Mouse (Mus musculus) cortical plate, adult 2 months (tissue): ENCODE measurements around the gene Tlr8. TPM values are rescaled to one million over a fixed set of nuclear protein-coding genes. Genes with fewer than 3 reads are reported as not detected.

Source experiments
- H3K27ac ChIP-seq: fragments of 200-500 bp; 2 replicates; pipeline ENCODE4 v1.5.1; 2012; ENCODE audit warnings: low read length, control low read depth, inconsistent platforms; ENCODE audit not compliant: insufficient read depth
- H3K4me1 ChIP-seq: fragments of 200-500 bp; 2 replicates; pipeline ENCODE4 v1.6.1; 2011; ENCODE audit warnings: low read length; ENCODE audit not compliant: control insufficient read depth, insufficient read depth
- H3K4me3 ChIP-seq: fragments of 200-500 bp; 2 replicates; pipeline ENCODE4 v1.5.1; 2011; ENCODE audit warnings: mild to moderate bottlenecking, low read length, control low read depth; ENCODE audit not compliant: insufficient read depth
- CTCF ChIP-seq: fragments of 200-500 bp; IDR thresholded peaks from 2 replicates; pipeline ENCODE4 v1.5.1; 2011; ENCODE audit warnings: mild to moderate bottlenecking, control low read depth, low read length; ENCODE audit not compliant: insufficient read depth; ENCODE audit errors: extremely low read depth
- POLR2A ChIP-seq: fragments of 200-500 bp; IDR thresholded peaks from 2 replicates; pipeline ENCODE4 v1.6.1; 2011; ENCODE audit warnings: mild to moderate bottlenecking, low read length, control low read depth; ENCODE audit not compliant: insufficient read depth; ENCODE audit errors: extremely low read depth
- polyA plus RNA-seq: library from polyadenylated mRNA; depleted of rRNA; stranded (reverse); fragments of >200 nt; gene quantifications from 2 replicates; pipeline ENCODE4 v1.2.3, GENCODE M21; 2012; rRNA removed

Tlr8 gene
- polyA plus RNA-seq, 1 experiment: 0.08 TPM

DNA sequence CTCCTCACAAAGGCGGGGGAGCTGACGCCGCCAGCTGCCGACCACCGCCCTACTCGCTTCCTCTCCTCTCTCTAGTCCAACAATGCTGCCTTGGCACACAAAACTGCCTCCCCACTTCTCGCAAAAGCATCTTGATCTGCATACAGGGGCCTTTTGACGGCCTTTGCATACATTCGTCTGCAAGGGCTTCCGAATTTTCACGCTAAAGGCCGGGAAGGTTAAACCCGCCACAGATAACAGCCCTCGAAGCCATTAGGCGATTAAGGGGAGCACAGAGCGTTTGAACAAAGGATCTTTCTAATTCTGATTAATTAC is 55.7 kb downstream of the Tlr8 start:
- no peaks in the 10 kb centered on the region; the same call in 1 of the 2 replicates for H3K4me1 ChIP-seq
- TF ChIP-seq CTCF (no peak), POLR2A (no peak)
- peak overlapping the region; percentile 78 for H3K4me3 ChIP-seq
- peak overlapping the region; percentile 98 for H3K27ac ChIP-seq

GRCm38 (mm10) chrX:167207741-167208505 is 56.2 kb downstream of the Tlr8 start:
- TF ChIP-seq POLR2A: no peak
- TF ChIP-seq CTCF: no peak
- peak overlapping the region; percentile 98 for H3K27ac ChIP-seq

DNA sequence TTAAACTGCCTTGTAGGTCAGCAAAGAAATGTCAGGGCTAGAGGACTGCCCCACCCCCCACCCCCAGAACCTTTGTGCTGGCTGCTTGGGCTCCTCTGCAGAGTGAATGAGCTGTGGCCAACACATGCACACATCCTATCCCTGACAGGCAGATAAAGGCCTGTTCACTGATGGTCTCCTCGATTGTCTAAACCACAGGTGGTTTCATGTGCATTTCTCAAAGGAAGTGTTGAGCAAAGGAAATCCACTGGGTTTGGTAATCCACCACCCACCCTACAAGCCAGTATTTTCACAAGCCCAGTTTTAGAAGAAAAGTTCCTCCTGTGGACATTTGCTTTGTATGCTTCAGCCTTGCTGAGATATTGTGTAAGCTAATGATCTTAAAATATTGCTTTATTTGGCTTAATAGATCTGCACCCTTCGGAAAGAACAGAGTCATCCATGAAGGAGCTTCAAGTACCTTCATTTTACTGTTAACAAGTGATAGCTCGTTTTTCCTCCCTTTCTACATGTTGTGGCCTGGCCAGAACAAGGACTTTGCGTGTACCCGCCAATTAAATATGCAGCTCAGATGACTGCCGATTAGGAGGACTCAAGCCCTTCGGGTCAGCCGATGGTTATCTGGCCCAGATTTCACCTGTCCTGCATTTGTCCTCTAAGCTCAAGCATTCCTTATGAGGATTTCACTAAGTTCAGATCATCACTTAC is 58.2 kb downstream of the Tlr8 start:
- Histone ChIP-seq H3K4me3 (0 out of 2 replicates have a peak overlapping the region, but pooled peaks have one; percentile 78), H3K4me1 (no peaks in the 10 kb centered on the region; the same call in 1 of the 2 replicates)

More at GRCm38 (mm10) chrX:167207741-167208505, 56.2 kb downstream of the Tlr8 start:
- Histone ChIP-seq H3K4me3 (peak overlapping the region; percentile 78), H3K4me1 (no peaks in the 10 kb centered on the region; the same call in 1 of the 2 replicates)

GRCm38 (mm10) chrX:167201365-167201764 is 62.8 kb downstream of the Tlr8 start:
- H3K4me3 ChIP-seq: no peak overlapping the region
- no peak overlapping the region for H3K27ac ChIP-seq
- no peaks in the 10 kb centered on the region; the same call in 1 of the 2 replicates for H3K4me1 ChIP-seq
- TF ChIP-seq POLR2A (no peak), CTCF (no peak)

More for the DNA sequence above, 58.2 kb downstream of the Tlr8 start:
- no peak overlapping the region for H3K27ac ChIP-seq
- TF ChIP-seq POLR2A (no peak), CTCF (no peak)

DNA sequence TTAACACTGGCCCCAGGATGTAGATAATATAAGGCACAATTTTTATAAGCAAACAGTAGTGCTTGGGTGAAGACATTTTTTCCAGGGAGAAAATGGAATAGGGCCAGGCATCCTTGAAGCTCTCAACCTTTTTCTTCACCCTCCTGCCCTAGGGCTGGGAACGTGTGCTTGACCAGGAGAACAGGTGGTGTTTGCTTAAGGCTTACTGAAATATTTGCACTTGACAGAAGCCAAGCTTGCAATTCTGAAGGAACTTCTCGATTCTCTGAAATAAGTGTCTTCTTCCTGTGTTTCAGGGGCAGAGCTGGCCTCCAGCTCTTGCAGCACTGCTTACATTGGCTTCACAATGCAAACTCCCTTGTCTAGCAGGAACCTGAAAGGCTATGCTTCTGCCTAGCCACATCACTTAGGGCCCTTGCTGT is 68.9 kb downstream of the Tlr8 start:
- Histone ChIP-seq H3K27ac (no peak overlapping the region), H3K4me1 (no peaks in the 10 kb centered on the region), H3K4me3 (no peak overlapping the region)
- TF ChIP-seq CTCF: no peak
- TF ChIP-seq POLR2A: no peak

Other genes starting within 250 kb of the Tlr8 start
- gene Tmsb4x, start 55.0 kb downstream of the Tlr8 start, polyA plus RNA-seq: 2,113 and 2,186 TPM in 2 replicates
- 1.6 and 2.2 TPM in 2 replicates for gene Tlr7, start 66.2 kb upstream of the Tlr8 start, polyA plus RNA-seq
- gene Prps2, start 118.4 kb upstream of the Tlr8 start, polyA plus RNA-seq: 17.3 and 17.5 TPM in 2 replicates